Mouse (Mus musculus) lung, embryonic 15.5 days (tissue): ENCODE measurements around the gene Spop. TPM values are rescaled to one million over a fixed set of nuclear protein-coding genes. Genes with fewer than 3 reads are reported as not detected.

ENCODE experiments used
- ATAC-seq: fragments of 200-750 bp; cut with Nextera tagmentation; 2 replicates; pipeline ENCODE4 v1.8.0; 2017; ENCODE audit warnings: moderate number of reproducible peaks, borderline replicate concordance; ENCODE audit not compliant: low FRiP score, low TSS enrichment; ENCODE audit errors: extremely low read depth
- H3K27ac ChIP-seq: fragments of 300-500 bp; sonication (generic); 2 replicates; pipeline ENCODE4 v1.5.1; 2015; ENCODE audit warnings: moderate library complexity, mild to moderate bottlenecking, inconsistent platforms
- H3K27me3 ChIP-seq: fragments of 300-500 bp; sonication (generic); 2 replicates; pipeline ENCODE4 v1.6.1; 2015; ENCODE audit warnings: inconsistent platforms
- H3K36me3 ChIP-seq: fragments of 300-500 bp; sonication (generic); 2 replicates; pipeline ENCODE4 v1.6.1; 2015; ENCODE audit warnings: inconsistent platforms
- H3K4me1 ChIP-seq: fragments of 300-500 bp; sonication (generic); 2 replicates; pipeline ENCODE4 v1.6.1; 2015; ENCODE audit warnings: inconsistent platforms
- H3K4me2 ChIP-seq: fragments of 300-500 bp; sonication (generic); 2 replicates; pipeline ENCODE4 v1.6.1; 2015; ENCODE audit warnings: inconsistent platforms, mild to moderate bottlenecking, moderate library complexity
- H3K4me3 ChIP-seq: fragments of 300-500 bp; sonication (generic); 2 replicates; pipeline ENCODE4 v1.5.1; 2015; ENCODE audit warnings: mild to moderate bottlenecking, inconsistent platforms
- H3K9ac ChIP-seq: fragments of 300-500 bp; sonication (generic); 2 replicates; pipeline ENCODE4 v1.6.1; 2015; ENCODE audit warnings: inconsistent platforms
- H3K9me3 ChIP-seq: fragments of 300-500 bp; sonication (generic); 2 replicates; pipeline ENCODE4 v1.6.1; 2016; ENCODE audit warnings: inconsistent platforms
- WGBS: fragments of 180-500 bp; shearing (Covaris S2); methylation state at CpG from one replicate; pipeline ENCODE4 v1.1.7; 2015; 5-methylcytosine and 5-hydroxymethylcytosine counted together
- polyA plus RNA-seq: library from polyadenylated mRNA; unstranded; fragments of >200 nt; fragmentation: Nextera tagmentation; extraction: Ambion mirVana; gene quantifications from 2 replicates; pipeline ENCODE4 v1.2.1, GENCODE M21; 2015

Gene Spop
- polyA plus RNA-seq, 1 experiment from 2014 or later, result 157 TPM

DNA sequence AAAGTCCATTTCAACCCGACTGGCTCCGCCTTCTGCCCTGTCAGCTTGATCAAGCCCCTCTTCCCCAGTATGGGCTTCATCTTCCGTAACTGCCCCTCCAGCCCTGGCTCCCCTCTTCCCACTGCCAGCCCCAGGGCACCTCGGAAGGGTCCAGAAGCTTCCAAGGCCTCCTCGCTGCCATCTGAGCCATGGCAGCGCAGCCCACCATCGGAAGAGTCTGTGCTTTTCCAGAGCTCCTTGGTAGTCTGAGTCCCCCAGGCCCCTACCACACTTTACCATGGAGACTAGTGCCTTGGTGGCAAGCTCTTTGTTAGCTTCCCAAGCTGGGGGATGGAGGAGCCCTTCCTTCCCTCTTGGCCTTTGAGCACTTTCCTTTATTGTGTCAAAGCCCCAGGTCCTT is 33.2 kb upstream of the Spop start:
- no peaks in the 10 kb centered on the region for H3K27me3 ChIP-seq
- H3K9ac ChIP-seq, result no peak overlapping the region
- no peak overlapping the region for H3K4me3 ChIP-seq
- no peaks in the 10 kb centered on the region for H3K9me3 ChIP-seq
- H3K27ac ChIP-seq, result no peak overlapping the region
- no peak overlapping the region for H3K4me2 ChIP-seq
- peaks cover 4% of the 10 kb centered on the region for H3K4me1 ChIP-seq
- 90% methylated on average over 7 of the region's 7 CpGs for WGBS
- peaks cover 30% of the 10 kb centered on the region for H3K36me3 ChIP-seq
- ATAC-seq, result no peak

DNA sequence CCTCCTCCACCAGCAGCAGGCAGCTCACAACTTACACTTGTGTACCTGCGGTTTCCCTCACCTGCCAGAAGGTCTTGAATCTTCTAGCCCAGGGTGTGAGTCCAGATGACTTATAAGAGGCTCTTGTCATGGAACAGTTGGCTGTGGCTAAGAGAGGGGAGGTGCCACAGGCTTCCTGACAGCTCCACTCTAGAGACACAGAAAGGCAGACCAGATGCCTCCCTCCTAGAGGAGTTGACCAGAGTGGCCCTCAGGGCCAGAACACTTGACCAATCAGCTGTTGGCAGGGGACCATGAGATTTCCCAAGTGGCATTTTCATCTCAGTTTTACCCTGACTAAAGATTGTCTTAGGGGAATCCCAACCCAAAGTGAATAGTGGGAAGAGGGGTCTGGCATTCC is 32.7 kb upstream of the Spop start:
- WGBS, result 91% methylated on average over 1 of the region's 1 CpGs
- Histone ChIP-seq H3K9me3 (no peaks in the 10 kb centered on the region), H3K27me3 (no peaks in the 10 kb centered on the region), H3K27ac (no peak overlapping the region), H3K4me3 (no peak overlapping the region), H3K4me2 (no peak overlapping the region), H3K4me1 (peaks cover 8% of the 10 kb centered on the region), H3K9ac (no peak overlapping the region), H3K36me3 (peaks cover 27% of the 10 kb centered on the region)
- no peak for ATAC-seq

DNA sequence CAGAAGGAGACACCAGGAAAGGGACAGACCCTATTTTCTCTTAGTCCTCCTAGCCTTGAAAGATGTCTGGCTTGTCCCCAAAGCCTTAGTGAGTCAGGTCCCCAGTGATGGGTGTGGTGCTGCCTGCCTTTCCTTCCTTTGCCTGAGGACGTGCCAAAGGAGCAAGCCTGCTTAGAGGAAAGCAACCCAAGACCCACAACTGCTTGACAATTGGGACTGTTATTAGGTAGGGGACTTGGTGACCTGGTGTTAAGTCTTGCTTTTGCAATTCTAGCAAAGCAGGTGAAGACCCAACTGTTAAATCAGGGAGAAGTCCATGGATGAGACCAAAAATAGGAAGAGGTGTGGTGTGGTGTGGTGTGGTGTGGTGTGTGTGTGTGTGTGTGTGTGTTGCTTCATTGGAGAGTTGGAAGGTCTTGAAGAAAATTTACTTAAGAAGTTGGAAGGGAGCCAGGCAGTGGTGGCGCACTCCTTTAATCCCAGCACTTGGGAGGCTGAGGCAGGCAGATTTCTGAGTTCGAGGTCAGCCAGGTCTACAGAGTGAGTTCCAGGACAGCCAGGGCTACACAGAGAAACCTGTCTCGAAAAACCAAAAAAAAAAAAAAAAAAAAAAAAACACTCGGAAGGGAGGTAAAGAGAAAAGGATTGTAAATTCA is 30.4 kb upstream of the Spop start:
- H3K4me3 ChIP-seq, result no peak overlapping the region
- no peak for ATAC-seq
- H3K4me1 ChIP-seq, result peaks cover 10% of the 10 kb centered on the region
- no peak overlapping the region for H3K27ac ChIP-seq
- no peak overlapping the region for H3K4me2 ChIP-seq
- H3K9me3 ChIP-seq, result no peaks in the 10 kb centered on the region
- H3K36me3 ChIP-seq, result peaks cover 33% of the 10 kb centered on the region
- 83% methylated on average over 5 of the region's 5 CpGs for WGBS
- H3K27me3 ChIP-seq, result no peaks in the 10 kb centered on the region
- no peak overlapping the region for H3K9ac ChIP-seq

GRCm38 (mm10) chr11:95384004-95384318 is 29.9 kb upstream of the Spop start:
- Histone ChIP-seq H3K36me3 (peaks cover 38% of the 10 kb centered on the region), H3K27me3 (no peaks in the 10 kb centered on the region), H3K9me3 (no peaks in the 10 kb centered on the region), H3K27ac (no peak overlapping the region), H3K9ac (peak overlapping the region; percentile 25; the same call in 1 of the 2 replicates), H3K4me1 (peaks cover 10% of the 10 kb centered on the region), H3K4me2 (peak overlapping the region; percentile 49), H3K4me3 (peak overlapping the region; percentile 59)
- ATAC-seq, result no peak
- WGBS, result 38% methylated on average over 9 of the region's 9 CpGs

DNA sequence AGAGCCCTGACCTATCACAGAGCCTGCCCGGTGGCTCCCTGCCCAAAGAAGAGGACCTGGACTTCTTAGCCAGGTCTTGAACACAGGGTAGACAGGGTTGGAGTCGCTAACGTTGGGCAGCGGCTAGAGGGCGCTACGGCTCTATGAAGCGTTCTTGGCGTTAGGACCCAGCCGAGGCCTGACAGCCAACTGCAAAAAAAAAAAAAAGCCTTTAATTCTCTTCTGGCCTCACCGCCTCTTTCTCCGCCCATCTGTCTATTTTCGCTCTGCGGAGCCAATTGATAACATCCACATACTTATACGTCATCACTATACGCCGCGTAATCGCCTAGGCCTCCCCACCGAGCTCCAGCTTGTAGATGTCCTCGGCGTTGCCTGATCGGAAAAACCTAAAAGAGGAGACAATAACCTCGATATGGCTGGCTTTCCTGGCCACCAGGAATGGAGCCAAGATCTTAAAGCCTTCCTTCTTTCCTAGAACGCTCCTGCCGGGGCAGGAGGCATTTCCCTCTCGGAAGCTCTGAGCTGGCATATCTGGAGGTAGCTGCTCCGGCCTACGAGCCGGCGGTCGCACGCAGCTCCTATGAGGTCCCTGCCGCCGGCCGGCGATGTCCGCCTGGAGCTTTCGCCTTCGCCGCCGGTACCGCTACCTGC is 29.4 kb upstream of the Spop start, which contains the start of gene Slc35b1:
TSS of gene Slc35b1 (plus strand) at position 374 of the 654 bp plus-strand sequence.
- H3K9ac ChIP-seq, result peak within 1 kb of the TSS; percentile 68
- H3K27me3 ChIP-seq, result no peaks in the 10 kb centered on the region
- H3K4me3 ChIP-seq, result peak within 1 kb of the TSS; percentile 59
- peak; percentile 97 for ATAC-seq
- WGBS, result under 1% methylated on average over 42 of the region's 42 CpGs
- peak within 1 kb of the TSS; percentile 83 for H3K27ac ChIP-seq
- peaks cover 10% of the 10 kb centered on the region for H3K4me1 ChIP-seq
- H3K36me3 ChIP-seq, result peaks cover 42% of the 10 kb centered on the region
- H3K4me2 ChIP-seq, result peak within 1 kb of the TSS; percentile 62
- no peaks in the 10 kb centered on the region for H3K9me3 ChIP-seq

DNA sequence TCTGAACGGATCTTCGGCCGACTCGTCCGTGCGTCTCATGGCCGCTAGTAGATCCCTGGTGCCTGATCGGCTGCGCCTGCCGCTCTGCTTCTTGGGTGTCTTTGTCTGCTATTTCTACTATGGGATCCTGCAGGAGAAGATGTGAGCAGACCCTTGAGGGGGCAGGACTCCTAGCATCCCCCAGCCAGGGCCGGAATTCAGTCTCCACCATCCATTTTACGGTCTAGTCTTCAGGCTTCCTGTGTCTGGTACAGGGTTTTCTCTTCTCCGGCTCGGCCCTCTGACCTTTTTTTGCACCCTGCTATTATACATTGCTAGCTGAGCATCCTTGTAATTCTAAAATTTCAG is 28.9 kb upstream of the Spop start:
- peak overlapping the region; percentile 59 for H3K4me3 ChIP-seq
- under 1% methylated on average over 14 of the region's 14 CpGs for WGBS
- peak overlapping the region; percentile 68 for H3K9ac ChIP-seq
- H3K4me1 ChIP-seq, result peaks cover 10% of the 10 kb centered on the region
- H3K27ac ChIP-seq, result peak overlapping the region; percentile 83
- H3K36me3 ChIP-seq, result peaks cover 47% of the 10 kb centered on the region
- peak overlapping the region; percentile 62 for H3K4me2 ChIP-seq
- H3K9me3 ChIP-seq, result no peaks in the 10 kb centered on the region
- H3K27me3 ChIP-seq, result no peaks in the 10 kb centered on the region
- 0 out of 2 replicates have a peak, but pooled peaks have one; percentile 24 for ATAC-seq

GRCm38 (mm10) chr11:95387354-95387753 is 26.5 kb upstream of the Spop start:
- Histone ChIP-seq H3K27me3 (no peaks in the 10 kb centered on the region), H3K36me3 (peaks cover 51% of the 10 kb centered on the region), H3K4me3 (no peak overlapping the region), H3K9ac (no peak overlapping the region), H3K4me1 (peaks cover 10% of the 10 kb centered on the region), H3K9me3 (no peaks in the 10 kb centered on the region), H3K27ac (no peak overlapping the region), H3K4me2 (no peak overlapping the region)
- no peak for ATAC-seq
- WGBS, result 79% methylated on average over 7 of the region's 7 CpGs

DNA sequence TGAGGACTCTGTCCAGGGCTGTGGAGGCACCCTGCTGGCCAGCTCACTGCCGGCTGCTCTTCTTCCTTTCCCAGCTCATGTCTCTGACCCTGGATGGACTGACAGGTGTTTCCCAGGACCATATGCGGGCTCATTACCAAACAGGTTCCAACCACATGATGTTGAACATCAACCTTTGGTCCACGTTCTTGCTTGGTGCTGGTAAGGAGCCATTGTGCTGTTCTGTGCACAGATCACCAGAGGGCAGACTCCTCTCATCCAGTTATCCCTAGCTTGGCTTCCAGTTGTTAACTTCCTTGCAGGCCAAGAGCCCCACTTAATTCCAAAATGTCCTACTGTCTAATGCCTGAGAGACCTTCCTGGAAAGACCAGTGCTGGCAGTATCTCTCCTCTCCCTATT is 24.9 kb upstream of the Spop start:
- no peak overlapping the region for H3K9ac ChIP-seq
- H3K9me3 ChIP-seq, result no peaks in the 10 kb centered on the region
- H3K27me3 ChIP-seq, result no peaks in the 10 kb centered on the region
- WGBS, result 70% methylated on average over 3 of the region's 3 CpGs
- H3K27ac ChIP-seq, result no peak overlapping the region
- H3K4me2 ChIP-seq, result no peak overlapping the region
- H3K36me3 ChIP-seq, result peaks cover 51% of the 10 kb centered on the region
- peaks cover 10% of the 10 kb centered on the region for H3K4me1 ChIP-seq
- no peak for ATAC-seq
- no peak overlapping the region for H3K4me3 ChIP-seq

GRCm38 (mm10) chr11:95390420-95390819 is 23.5 kb upstream of the Spop start:
- no peak overlapping the region for H3K9ac ChIP-seq
- WGBS, result 87% methylated on average over 6 of the region's 6 CpGs
- peaks cover 51% of the 10 kb centered on the region for H3K36me3 ChIP-seq
- no peak overlapping the region for H3K4me3 ChIP-seq
- no peak for ATAC-seq
- H3K27me3 ChIP-seq, result no peaks in the 10 kb centered on the region
- H3K4me2 ChIP-seq, result no peak overlapping the region
- H3K9me3 ChIP-seq, result no peaks in the 10 kb centered on the region
- no peak overlapping the region for H3K27ac ChIP-seq
- H3K4me1 ChIP-seq, result peaks cover 9% of the 10 kb centered on the region

DNA sequence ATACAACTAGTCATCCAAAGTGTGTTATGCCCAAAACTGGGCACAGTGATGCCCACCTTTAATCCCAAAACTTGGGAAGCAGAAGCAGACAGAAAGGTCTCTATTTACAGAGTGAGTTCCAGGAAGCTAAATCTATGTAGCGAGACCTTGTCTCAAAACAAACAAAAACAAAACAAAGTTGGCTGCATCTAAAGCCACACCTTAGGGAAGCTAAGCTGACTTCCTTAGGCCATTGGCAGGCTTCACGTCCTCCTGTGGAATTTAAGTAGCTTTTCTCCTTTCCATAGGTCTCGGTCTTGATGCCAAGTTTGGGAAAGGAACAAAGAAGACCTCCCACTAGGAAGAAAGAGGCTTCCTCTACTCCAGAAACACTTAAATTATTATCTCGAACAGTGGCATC is 22.7 kb upstream of the Spop start:
- Histone ChIP-seq H3K9ac (no peak overlapping the region), H3K36me3 (peaks cover 48% of the 10 kb centered on the region), H3K27me3 (no peaks in the 10 kb centered on the region), H3K4me1 (peaks cover 1% of the 10 kb centered on the region; the same call in 1 of the 2 replicates), H3K4me2 (no peak overlapping the region), H3K4me3 (no peak overlapping the region), H3K9me3 (no peaks in the 10 kb centered on the region), H3K27ac (no peak overlapping the region)
- WGBS, result 68% methylated on average over 4 of the region's 4 CpGs
- no peak for ATAC-seq

GRCm38 (mm10) chr11:95391743-95392142 is 22.1 kb upstream of the Spop start:
- no peak overlapping the region for H3K27ac ChIP-seq
- H3K4me1 ChIP-seq, result no peaks in the 10 kb centered on the region
- H3K9ac ChIP-seq, result no peak overlapping the region
- H3K4me2 ChIP-seq, result no peak overlapping the region
- ATAC-seq, result no peak
- H3K27me3 ChIP-seq, result no peaks in the 10 kb centered on the region
- no peaks in the 10 kb centered on the region for H3K9me3 ChIP-seq
- peaks cover 45% of the 10 kb centered on the region for H3K36me3 ChIP-seq
- 72% methylated on average over 5 of the region's 5 CpGs for WGBS
- H3K4me3 ChIP-seq, result no peak overlapping the region

DNA sequence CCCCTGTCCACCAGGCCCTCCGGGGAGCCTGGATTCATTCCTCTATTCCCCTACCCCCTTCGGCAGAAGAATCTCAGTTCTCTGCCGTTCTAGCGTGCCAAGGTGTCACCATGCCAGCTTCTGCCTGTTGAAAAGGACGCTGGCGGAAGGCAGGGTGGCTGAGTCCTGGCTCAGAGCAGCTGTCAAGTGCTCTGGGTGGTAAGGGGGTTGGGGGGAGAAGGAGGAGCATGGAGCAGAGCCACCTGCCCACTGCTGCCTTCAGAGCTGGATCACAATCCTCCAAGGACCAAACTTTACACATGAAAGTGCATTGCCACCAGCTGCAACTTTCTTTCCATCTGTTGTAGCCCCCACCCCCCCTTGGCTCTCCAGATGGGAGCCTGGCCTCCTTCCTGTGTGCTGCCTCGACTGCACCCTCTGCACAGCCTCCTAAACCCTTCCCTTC is 21.6 kb upstream of the Spop start:
- Histone ChIP-seq H3K27me3 (no peaks in the 10 kb centered on the region), H3K36me3 (peaks cover 40% of the 10 kb centered on the region), H3K4me3 (no peak overlapping the region), H3K9ac (no peak overlapping the region), H3K9me3 (no peaks in the 10 kb centered on the region), H3K4me1 (no peaks in the 10 kb centered on the region), H3K4me2 (no peak overlapping the region), H3K27ac (no peak overlapping the region)
- ATAC-seq, result no peak
- 49% methylated on average over 7 of the region's 7 CpGs for WGBS
